Mouse (Mus musculus) cerebellum, postnatal 14 days (tissue): ENCODE results near the gene Phc1.

Experiments used
- DNase-seq, 2 experiments: peaks; one replicate each; pipeline ENCODE4 v3.0.0; 2021; ENCODE audit warnings: mixed read lengths in 2 of 2

Gene Phc1

GRCm38 (mm10) chr6:122337546-122337945 is 2.8 kb downstream of the Phc1 start:
- peak; percentile 26 to 32 for DNase-seq

GRCm38 (mm10) chr6:122334786-122335340 is 5.5 kb downstream of the Phc1 start:
- DNase-seq: no peak

- no peak for DNase-seq
Observed at GRCm38 (mm10) chr6:122333081-122333612, 7.2 kb downstream of the Phc1 start.

GRCm38 (mm10) chr6:122325361-122325975 is 14.9 kb downstream of the Phc1 start:
- DNase-seq: no peak

- DNase-seq: no peak
Observed at GRCm38 (mm10) chr6:122318726-122319125, 21.6 kb downstream of the Phc1 start.

GRCm38 (mm10) chr6:122310187-122310820 is 30.1 kb downstream of the Phc1 start:
- no peak for DNase-seq

GRCm38 (mm10) chr6:122309446-122309960 is 30.9 kb downstream of the Phc1 start:
- DNase-seq: no peak

GRCm38 (mm10) chr6:122308505-122309393 is 31.6 kb downstream of the Phc1 start, which contains the start of gene M6pr:
TSS of gene M6pr (plus strand) at chr6:122308720.
- DNase-seq: peak; percentile 94 to 96

GRCm38 (mm10) chr6:122308136-122308504 is 32.2 kb downstream of the Phc1 start:
- DNase-seq: peak in 1 of 2 experiments; percentile 13

GRCm38 (mm10) chr6:122306707-122307106 is 33.7 kb downstream of the Phc1 start:
- no peak for DNase-seq

GRCm38 (mm10) chr6:122304790-122305555 is 35.4 kb downstream of the Phc1 start:
- DNase-seq: no peak

GRCm38 (mm10) chr6:122304355-122304754 is 36.0 kb downstream of the Phc1 start:
- DNase-seq: peak; percentile 88 to 93

GRCm38 (mm10) chr6:122303526-122303925 is 36.8 kb downstream of the Phc1 start:
- no peak for DNase-seq

GRCm38 (mm10) chr6:122302661-122303060 is 37.7 kb downstream of the Phc1 start:
- no peak for DNase-seq

- no peak for DNase-seq
Observed at GRCm38 (mm10) chr6:122302121-122302520, 38.2 kb downstream of the Phc1 start.

GRCm38 (mm10) chr6:122299621-122300133 is 40.7 kb downstream of the Phc1 start:
- no peak for DNase-seq

- DNase-seq: no peak
Observed at GRCm38 (mm10) chr6:122298223-122298609, 42.1 kb downstream of the Phc1 start.

GRCm38 (mm10) chr6:122297279-122298222 is 42.8 kb downstream of the Phc1 start:
- peak; percentile 46 to 51 for DNase-seq

- DNase-seq: no peak
Observed at GRCm38 (mm10) chr6:122296918-122297278, 43.5 kb downstream of the Phc1 start.

GRCm38 (mm10) chr6:122295242-122295641 is 45.1 kb downstream of the Phc1 start:
- no peak for DNase-seq

- no peak for DNase-seq
Observed at GRCm38 (mm10) chr6:122294290-122294689, 46.1 kb downstream of the Phc1 start.
